Mouse (Mus musculus): ENCODE results near the gene Mrpl37. TPM values are rescaled to one million over a fixed set of nuclear protein-coding genes. Genes with fewer than 3 reads are reported as not detected.

Gene Mrpl37
- polyA plus RNA-seq, 1 experiment from 2014 or later: 85.5 TPM

DNA sequence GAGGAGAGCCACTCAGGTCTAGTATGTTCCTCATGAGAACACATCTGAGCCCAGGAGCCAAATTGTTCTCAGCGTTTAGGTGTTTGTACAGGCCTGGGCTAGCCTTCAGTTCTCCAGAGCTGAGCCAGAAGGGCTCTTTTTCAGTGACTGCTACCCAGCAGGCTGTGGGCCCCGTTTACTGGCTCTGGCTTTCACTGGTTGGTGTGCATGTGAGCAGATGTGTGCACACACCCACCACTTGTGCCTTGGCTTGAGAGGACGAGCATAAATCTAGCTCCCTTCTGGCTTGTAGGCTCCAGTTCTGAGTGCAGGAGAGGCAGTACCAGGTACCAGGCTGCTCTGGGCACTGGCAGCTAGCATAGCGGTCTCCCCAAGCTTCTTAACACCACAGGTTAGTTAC is 28.4 kb downstream of the Mrpl37 start:
- H3K4me1 ChIP-seq (ENCODE audit: control insufficient read depth, insufficient read depth, low read length): no peaks in the 10 kb centered on the region; the same call in 1 of the 2 replicates
- H3K9me3 ChIP-seq (ENCODE audit: control insufficient read depth, low read length): no peaks in the 10 kb centered on the region
- DNase-seq (no peak), ATAC-seq (ENCODE audit: low FRiP score, low TSS enrichment) (no peak)
- no peak overlapping the region for H3K4me3 ChIP-seq (replicated peaks; ENCODE audit: low read depth, low read length)
- no peak overlapping the region for H3K4me2 ChIP-seq (ENCODE audit: low read length)
- H3K36me3 ChIP-seq (ENCODE audit: control insufficient read depth, insufficient read depth, low read length): peaks cover 93% of the 10 kb centered on the region
- no peak overlapping the region; the same call in 1 of the 2 replicates for H3K9ac ChIP-seq (replicated peaks; ENCODE audit: low read length)
- peak overlapping the region; percentile 16; the same call in 1 of the 2 replicates for H3K27ac ChIP-seq (replicated peaks; ENCODE audit: low read depth, low read length)
- 89% methylated on average over 4 of the region's 4 CpGs for WGBS
- H3K27me3 ChIP-seq (ENCODE audit: control insufficient read depth, insufficient read depth, low read length): no peaks in the 10 kb centered on the region

DNA sequence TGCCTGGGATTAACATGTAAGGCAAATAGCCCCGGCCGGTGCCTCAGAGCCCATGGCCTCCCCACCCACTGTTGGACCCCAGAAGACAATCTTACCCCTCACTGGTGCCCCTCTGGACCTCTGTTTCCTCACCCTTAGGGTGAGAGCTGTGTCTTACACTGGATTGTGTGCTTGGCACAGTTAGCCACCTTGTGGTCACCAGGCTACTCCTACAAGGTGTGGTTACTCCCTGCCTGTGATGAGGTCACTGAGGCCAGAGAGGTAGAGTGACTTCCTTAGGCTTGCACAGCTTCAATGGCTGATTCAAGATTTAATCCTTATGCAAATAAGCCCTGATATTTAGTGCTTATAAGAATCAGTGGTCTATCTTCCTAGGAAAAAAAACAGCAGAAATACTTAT is 29.7 kb downstream of the Mrpl37 start:
- Histone ChIP-seq H3K4me3 (replicated peaks; ENCODE audit: low read depth, low read length) (no peak overlapping the region), H3K36me3 (ENCODE audit: control insufficient read depth, insufficient read depth, low read length) (peaks cover 93% of the 10 kb centered on the region), H3K4me1 (ENCODE audit: control insufficient read depth, insufficient read depth, low read length) (no peaks in the 10 kb centered on the region; the same call in 1 of the 2 replicates), H3K27ac (replicated peaks; ENCODE audit: low read depth, low read length) (no peak overlapping the region), H3K4me2 (ENCODE audit: low read length) (no peak overlapping the region), H3K9me3 (ENCODE audit: control insufficient read depth, low read length) (no peaks in the 10 kb centered on the region), H3K27me3 (ENCODE audit: control insufficient read depth, insufficient read depth, low read length) (no peaks in the 10 kb centered on the region), H3K9ac (replicated peaks; ENCODE audit: low read length) (no peak overlapping the region)
- 94% methylated on average over 2 of the region's 2 CpGs for WGBS
- no peak for DNase-seq
- ATAC-seq (ENCODE audit: low FRiP score, low TSS enrichment): no peak

DNA sequence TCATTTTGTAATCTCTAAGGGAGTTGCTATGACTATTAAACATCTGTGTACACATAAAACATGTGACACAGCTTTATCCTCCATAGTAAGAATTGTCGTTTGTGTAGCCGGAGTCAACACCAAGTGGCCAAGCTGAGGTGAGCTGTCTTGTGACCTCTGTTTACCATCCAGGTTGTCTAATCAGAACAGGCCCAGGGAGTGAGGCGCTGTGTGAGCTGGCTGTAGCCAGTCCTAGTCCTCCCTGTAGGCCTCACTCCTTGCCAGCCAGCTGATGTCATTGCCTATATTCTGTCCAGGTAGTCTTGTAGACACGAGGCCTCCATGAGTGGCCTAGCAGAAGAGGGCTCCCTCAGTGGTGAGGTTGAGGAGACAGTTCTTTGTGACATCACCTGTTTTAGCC is 31.0 kb downstream of the Mrpl37 start:
- H3K27me3 ChIP-seq (ENCODE audit: control insufficient read depth, insufficient read depth, low read length): no peaks in the 10 kb centered on the region
- no peak overlapping the region for H3K4me2 ChIP-seq (ENCODE audit: low read length)
- no peak overlapping the region for H3K27ac ChIP-seq (replicated peaks; ENCODE audit: low read depth, low read length)
- H3K9me3 ChIP-seq (ENCODE audit: control insufficient read depth, low read length): no peaks in the 10 kb centered on the region
- H3K9ac ChIP-seq (replicated peaks; ENCODE audit: low read length): no peak overlapping the region
- peaks cover 93% of the 10 kb centered on the region for H3K36me3 ChIP-seq (ENCODE audit: control insufficient read depth, insufficient read depth, low read length)
- ATAC-seq (ENCODE audit: low FRiP score, low TSS enrichment): no peak
- DNase-seq: no peak
- WGBS: 89% methylated on average over 4 of the region's 4 CpGs
- H3K4me3 ChIP-seq (replicated peaks; ENCODE audit: low read depth, low read length): no peak overlapping the region
- H3K4me1 ChIP-seq (ENCODE audit: control insufficient read depth, insufficient read depth, low read length): no peaks in the 10 kb centered on the region; the same call in 1 of the 2 replicates

DNA sequence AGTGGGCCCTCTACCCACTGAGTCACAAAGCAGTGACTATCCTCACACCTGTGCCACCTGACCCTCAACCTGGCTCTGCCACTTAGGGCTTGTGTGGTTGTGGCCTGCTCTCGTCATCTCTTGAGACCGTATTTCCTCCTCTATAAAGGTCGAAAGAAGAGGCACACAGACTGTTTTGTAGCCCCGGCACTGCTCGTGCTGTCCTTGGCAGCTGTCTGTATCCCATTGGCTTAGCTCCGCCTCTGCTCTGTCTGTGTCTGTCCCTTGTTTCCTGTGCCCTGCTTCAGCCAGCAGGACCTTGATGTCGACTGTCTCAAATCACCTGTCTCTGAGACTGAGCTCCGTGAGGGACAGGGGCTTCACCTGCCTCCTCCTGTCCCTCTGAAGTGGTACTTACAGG is 40.2 kb downstream of the Mrpl37 start:
- Histone ChIP-seq H3K9ac (replicated peaks; ENCODE audit: low read length) (no peak overlapping the region), H3K36me3 (ENCODE audit: control insufficient read depth, insufficient read depth, low read length) (peaks cover 30% of the 10 kb centered on the region), H3K4me1 (ENCODE audit: control insufficient read depth, insufficient read depth, low read length) (peaks cover 14% of the 10 kb centered on the region; the same call in 1 of the 2 replicates), H3K9me3 (ENCODE audit: control insufficient read depth, low read length) (no peaks in the 10 kb centered on the region), H3K4me3 (replicated peaks; ENCODE audit: low read depth, low read length) (no peak overlapping the region), H3K4me2 (ENCODE audit: low read length) (no peak overlapping the region), H3K27me3 (ENCODE audit: control insufficient read depth, insufficient read depth, low read length) (no peaks in the 10 kb centered on the region), H3K27ac (replicated peaks; ENCODE audit: low read depth, low read length) (0 out of 2 replicates have a peak overlapping the region, but pooled peaks have one; percentile 38)
- ATAC-seq (ENCODE audit: low FRiP score, low TSS enrichment) (no peak), DNase-seq (no peak)
- 64% methylated on average over 8 of the region's 8 CpGs for WGBS

DNA sequence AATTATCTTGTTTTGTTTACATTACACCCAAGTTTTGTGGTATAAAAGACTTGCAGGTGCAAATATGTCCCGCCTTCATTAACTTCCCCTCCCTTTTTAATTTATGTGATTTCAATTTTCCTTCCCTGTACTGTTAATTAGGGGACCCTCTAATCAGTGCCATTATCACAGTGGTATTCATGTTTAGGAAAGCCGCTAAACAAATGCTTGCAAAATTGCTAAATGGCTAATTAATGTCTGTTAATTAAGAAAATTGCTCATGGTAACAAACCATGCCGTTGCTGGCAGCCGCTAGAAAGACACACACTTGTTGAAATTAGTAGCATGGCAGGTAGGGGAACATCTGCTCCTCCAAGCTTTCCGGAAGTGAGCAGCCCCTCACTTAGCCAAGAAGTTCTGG is 41.3 kb downstream of the Mrpl37 start:
- no peak overlapping the region for H3K4me3 ChIP-seq (replicated peaks; ENCODE audit: low read depth, low read length)
- 80% methylated on average over 5 of the region's 5 CpGs for WGBS
- H3K27me3 ChIP-seq (ENCODE audit: control insufficient read depth, insufficient read depth, low read length): no peaks in the 10 kb centered on the region
- H3K9ac ChIP-seq (replicated peaks; ENCODE audit: low read length): no peak overlapping the region
- H3K27ac ChIP-seq (replicated peaks; ENCODE audit: low read depth, low read length): no peak overlapping the region
- H3K36me3 ChIP-seq (ENCODE audit: control insufficient read depth, insufficient read depth, low read length): peaks cover 19% of the 10 kb centered on the region; the same call in 1 of the 2 replicates
- no peak for ATAC-seq (ENCODE audit: low FRiP score, low TSS enrichment)
- H3K4me1 ChIP-seq (ENCODE audit: control insufficient read depth, insufficient read depth, low read length): peaks cover 21% of the 10 kb centered on the region
- DNase-seq: no peak
- H3K4me2 ChIP-seq (ENCODE audit: low read length): no peak overlapping the region
- H3K9me3 ChIP-seq (ENCODE audit: control insufficient read depth, low read length): no peaks in the 10 kb centered on the region

DNA sequence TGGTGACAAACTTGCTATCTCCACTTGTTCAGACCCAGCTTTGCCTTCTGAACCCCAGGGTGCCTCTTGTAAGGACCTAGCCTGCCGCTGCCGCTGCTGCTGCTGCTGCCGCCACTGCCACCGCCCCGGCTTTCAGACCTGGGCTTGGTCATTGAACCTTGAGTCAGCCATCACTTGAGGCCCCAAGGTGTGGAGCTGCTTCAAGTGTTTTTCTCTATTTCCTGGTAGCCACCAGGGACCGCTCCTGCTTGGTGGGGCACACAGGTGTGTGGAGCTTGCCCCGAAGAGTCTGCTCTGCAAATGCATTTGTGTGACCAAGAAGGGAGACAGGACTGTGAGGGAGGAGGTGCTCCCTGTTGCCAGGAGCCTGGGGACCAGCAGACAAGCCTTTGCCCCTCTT is 41.8 kb downstream of the Mrpl37 start:
- H3K4me2 ChIP-seq (ENCODE audit: low read length): no peak overlapping the region
- WGBS: 82% methylated on average over 7 of the region's 7 CpGs
- ATAC-seq (ENCODE audit: low FRiP score, low TSS enrichment) (no peak), DNase-seq (no peak)
- H3K4me1 ChIP-seq (ENCODE audit: control insufficient read depth, insufficient read depth, low read length): peaks cover 26% of the 10 kb centered on the region
- H3K4me3 ChIP-seq (replicated peaks; ENCODE audit: low read depth, low read length): no peak overlapping the region
- H3K9me3 ChIP-seq (ENCODE audit: control insufficient read depth, low read length): no peaks in the 10 kb centered on the region
- H3K27ac ChIP-seq (replicated peaks; ENCODE audit: low read depth, low read length): no peak overlapping the region
- peaks cover 16% of the 10 kb centered on the region; the same call in 1 of the 2 replicates for H3K36me3 ChIP-seq (ENCODE audit: control insufficient read depth, insufficient read depth, low read length)
- H3K27me3 ChIP-seq (ENCODE audit: control insufficient read depth, insufficient read depth, low read length): no peaks in the 10 kb centered on the region
- H3K9ac ChIP-seq (replicated peaks; ENCODE audit: low read length): no peak overlapping the region

DNA sequence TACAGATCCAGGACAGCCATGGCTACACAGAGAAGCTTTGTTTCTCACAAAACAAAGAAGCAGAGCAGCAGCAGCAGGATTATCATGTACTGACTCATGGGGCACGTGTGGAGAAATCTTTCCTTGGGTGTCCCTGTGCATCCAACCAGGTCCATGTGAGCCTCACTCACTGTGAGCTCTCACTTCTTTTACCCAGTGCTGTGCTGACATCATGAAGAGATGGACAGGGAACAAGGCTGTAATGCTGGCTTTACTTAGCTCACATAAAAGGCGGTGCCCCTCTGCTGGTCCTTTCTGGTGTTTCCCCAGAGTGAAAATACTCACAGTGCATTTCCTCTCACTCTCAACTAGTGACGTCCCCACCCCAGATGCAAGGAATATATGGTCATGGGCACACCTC is 45.2 kb downstream of the Mrpl37 start:
- Histone ChIP-seq H3K9ac (replicated peaks; ENCODE audit: low read length) (peak overlapping the region; percentile 17; the same call in 1 of the 2 replicates), H3K4me3 (replicated peaks; ENCODE audit: low read depth, low read length) (no peak overlapping the region), H3K27ac (replicated peaks; ENCODE audit: low read depth, low read length) (peak overlapping the region; percentile 57; the same call in 1 of the 2 replicates), H3K36me3 (ENCODE audit: control insufficient read depth, insufficient read depth, low read length) (no peaks in the 10 kb centered on the region), H3K9me3 (ENCODE audit: control insufficient read depth, low read length) (no peaks in the 10 kb centered on the region), H3K4me1 (ENCODE audit: control insufficient read depth, insufficient read depth, low read length) (peaks cover 60% of the 10 kb centered on the region), H3K27me3 (ENCODE audit: control insufficient read depth, insufficient read depth, low read length) (no peaks in the 10 kb centered on the region), H3K4me2 (ENCODE audit: low read length) (no peak overlapping the region)
- DNase-seq (no peak), ATAC-seq (ENCODE audit: low FRiP score, low TSS enrichment) (no peak)
- WGBS: 54% methylated on average over 3 of the region's 3 CpGs

DNA sequence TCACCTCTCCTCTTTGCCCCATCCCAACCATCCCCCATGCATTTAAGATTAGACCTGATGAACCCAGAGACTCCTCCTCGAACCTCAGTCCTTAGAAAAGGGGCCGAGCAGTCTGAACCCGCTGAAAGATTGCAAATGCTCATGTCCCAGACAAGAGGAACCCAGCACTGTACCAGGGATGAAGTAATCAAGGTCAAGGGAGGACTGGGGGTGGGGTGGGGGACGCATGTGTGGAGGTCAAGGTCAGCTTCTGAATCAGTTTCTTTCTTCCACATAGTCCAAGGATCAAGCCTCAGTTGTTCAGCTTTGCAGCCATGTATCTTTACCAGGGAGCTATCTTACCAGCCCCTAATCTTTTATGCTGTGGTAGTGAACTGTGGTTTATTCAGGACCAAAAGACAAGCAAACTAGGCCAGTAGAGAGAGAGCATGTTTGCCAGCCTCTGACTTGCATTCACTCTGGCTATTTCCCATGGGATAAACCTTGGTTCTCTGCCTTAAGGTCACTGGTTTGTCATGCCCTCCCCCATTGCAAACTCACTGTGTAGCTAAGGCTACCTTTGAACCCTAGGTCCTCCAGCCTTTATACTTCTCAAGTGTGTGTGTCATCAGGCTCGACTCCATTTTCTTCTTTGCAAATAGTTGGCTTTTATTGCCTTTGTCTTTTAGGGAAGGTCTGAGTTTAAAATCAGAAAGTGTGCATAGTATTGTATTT is 46.2 kb downstream of the Mrpl37 start:
- Histone ChIP-seq H3K4me3 (replicated peaks; ENCODE audit: low read depth, low read length) (no peak overlapping the region), H3K27ac (replicated peaks; ENCODE audit: low read depth, low read length) (no peak overlapping the region; the same call in 1 of the 2 replicates), H3K4me2 (ENCODE audit: low read length) (no peak overlapping the region), H3K27me3 (ENCODE audit: control insufficient read depth, insufficient read depth, low read length) (no peaks in the 10 kb centered on the region), H3K36me3 (ENCODE audit: control insufficient read depth, insufficient read depth, low read length) (no peaks in the 10 kb centered on the region), H3K9me3 (ENCODE audit: control insufficient read depth, low read length) (no peaks in the 10 kb centered on the region), H3K4me1 (ENCODE audit: control insufficient read depth, insufficient read depth, low read length) (peaks cover 70% of the 10 kb centered on the region), H3K9ac (replicated peaks; ENCODE audit: low read length) (0 out of 2 replicates have a peak overlapping the region, but pooled peaks have one; percentile 17)
- 78% methylated on average over 5 of the region's 5 CpGs for WGBS
- ATAC-seq (ENCODE audit: low FRiP score, low TSS enrichment) (no peak), DNase-seq (no peak)

DNA sequence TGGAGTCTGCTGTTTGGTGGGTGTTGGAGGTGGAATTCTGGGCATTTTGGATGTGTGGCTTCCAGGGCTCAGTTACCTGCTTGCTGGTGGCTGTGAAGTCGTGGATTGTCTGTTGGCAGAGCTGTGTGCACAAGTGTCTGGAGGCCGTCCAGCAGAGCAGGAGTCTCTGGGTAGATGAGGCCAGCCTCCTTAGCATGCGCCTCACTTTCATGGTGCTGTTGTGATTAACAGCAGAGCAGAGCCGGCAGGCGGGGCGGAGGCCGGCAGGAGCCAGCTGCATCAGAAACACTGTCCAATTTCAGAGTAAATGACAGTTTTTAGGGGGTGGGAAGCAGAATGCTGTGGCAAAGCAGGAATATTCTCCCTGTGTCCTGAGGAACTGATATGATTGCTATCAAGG is 47.6 kb downstream of the Mrpl37 start:
- peaks cover 83% of the 10 kb centered on the region for H3K4me1 ChIP-seq (ENCODE audit: control insufficient read depth, insufficient read depth, low read length)
- ATAC-seq (ENCODE audit: low FRiP score, low TSS enrichment) (no peak), DNase-seq (peak; percentile 70)
- peak overlapping the region; percentile 58 for H3K27ac ChIP-seq (replicated peaks; ENCODE audit: low read depth, low read length)
- no peak overlapping the region for H3K4me3 ChIP-seq (replicated peaks; ENCODE audit: low read depth, low read length)
- H3K36me3 ChIP-seq (ENCODE audit: control insufficient read depth, insufficient read depth, low read length): no peaks in the 10 kb centered on the region
- no peak overlapping the region for H3K4me2 ChIP-seq (ENCODE audit: low read length)
- 29% methylated on average over 7 of the region's 7 CpGs for WGBS
- no peaks in the 10 kb centered on the region for H3K9me3 ChIP-seq (ENCODE audit: control insufficient read depth, low read length)
- H3K9ac ChIP-seq (replicated peaks; ENCODE audit: low read length): peak overlapping the region; percentile 27; the same call in 1 of the 2 replicates
- H3K27me3 ChIP-seq (ENCODE audit: control insufficient read depth, insufficient read depth, low read length): no peaks in the 10 kb centered on the region
